Mouse (Mus musculus): ENCODE data around the gene Ttll5.

The Ttll5 gene

GRCm38 (mm10) chr12:85824438-85825264 lies at the start of gene Ttll5, which contains the start of gene Erg28:
Gene Ttll5, plus strand, starts transcription at chr12:85824659.
Gene Erg28, minus strand, starts transcription at chr12:85824550.
- peak; percentile 95 for DNase-seq

- DNase-seq = no peak
Measured at GRCm38 (mm10) chr12:85778962-85779361, 45.5 kb upstream of the Ttll5 start.

DNA sequence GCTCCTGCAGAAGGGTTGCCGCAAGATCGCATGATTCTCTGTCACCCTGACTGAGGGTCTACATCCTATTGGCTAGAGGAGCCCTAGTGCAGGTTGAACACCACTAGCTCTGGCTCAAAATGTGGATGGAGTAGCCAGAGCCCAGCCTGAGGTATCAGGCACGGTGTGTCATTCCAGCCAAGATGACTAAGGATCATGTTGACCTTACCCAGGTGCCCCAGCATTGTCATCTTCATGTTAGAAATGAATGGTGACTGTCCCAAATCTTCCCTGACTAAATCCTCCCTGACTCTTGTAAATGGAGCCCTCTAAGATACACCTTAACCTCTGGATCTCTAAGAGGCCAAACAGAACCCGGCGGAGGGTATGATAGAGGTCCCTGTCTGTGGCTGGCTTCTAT lies 44.8 kb upstream of the Ttll5 start:
- DNase-seq = no peak

GRCm38 (mm10) chr12:85781606-85782005 lies 42.9 kb upstream of the Ttll5 start:
- DNase-seq = no peak

GRCm38 (mm10) chr12:85784916-85785815 lies 39.3 kb upstream of the Ttll5 start:
- no peak for DNase-seq

- no peak for DNase-seq
Measured at GRCm38 (mm10) chr12:85792158-85792557, 32.3 kb upstream of the Ttll5 start.

DNA sequence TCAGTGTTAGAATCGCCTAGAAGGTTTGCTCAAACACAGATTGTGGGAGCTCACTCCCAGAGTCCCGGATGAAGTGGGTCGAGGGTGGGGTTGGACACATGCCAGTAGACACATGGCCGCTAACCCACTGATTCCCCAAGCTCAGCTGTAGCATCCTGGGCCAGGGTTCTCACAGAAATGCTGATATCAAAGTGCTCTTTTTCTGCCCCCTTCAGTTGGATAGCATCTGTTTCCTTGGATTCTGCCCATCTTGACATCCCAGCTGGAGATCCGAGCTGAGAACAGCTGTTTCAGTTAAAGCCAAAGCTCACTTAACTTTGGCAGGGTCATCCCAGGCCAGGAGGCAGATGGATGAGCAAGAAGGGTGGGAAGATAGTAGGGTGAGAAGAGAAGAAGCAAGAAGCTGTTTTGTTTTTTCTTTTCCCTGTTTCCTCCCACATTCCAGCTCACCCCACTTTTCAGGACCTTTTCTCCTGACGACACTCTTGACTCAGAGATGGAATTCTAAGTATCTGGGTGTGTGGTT lies 31.6 kb upstream of the Ttll5 start:
- DNase-seq = no peak

- no peak for DNase-seq
Measured at GRCm38 (mm10) chr12:85794094-85794493, 30.4 kb upstream of the Ttll5 start.

DNA sequence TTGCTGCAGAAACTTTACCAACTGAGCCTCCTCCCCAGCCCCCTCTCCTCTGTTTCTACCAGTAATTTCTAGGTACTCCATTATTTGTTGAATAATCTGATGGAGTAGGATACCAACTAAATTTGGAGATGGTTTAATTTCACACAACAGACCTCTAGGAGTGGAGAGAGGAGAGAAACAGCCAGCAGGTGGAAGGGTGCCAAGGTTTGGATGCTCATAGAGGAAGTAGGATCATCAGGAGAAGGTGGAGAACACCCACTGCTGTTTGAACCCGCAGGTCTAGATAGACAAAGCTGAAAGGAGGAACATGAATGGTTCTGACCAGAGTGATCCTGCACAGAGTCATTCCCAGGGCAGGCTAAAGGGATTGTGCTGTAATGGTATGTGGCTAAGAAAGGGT lies 28.9 kb upstream of the Ttll5 start:
- no peak for DNase-seq

DNA sequence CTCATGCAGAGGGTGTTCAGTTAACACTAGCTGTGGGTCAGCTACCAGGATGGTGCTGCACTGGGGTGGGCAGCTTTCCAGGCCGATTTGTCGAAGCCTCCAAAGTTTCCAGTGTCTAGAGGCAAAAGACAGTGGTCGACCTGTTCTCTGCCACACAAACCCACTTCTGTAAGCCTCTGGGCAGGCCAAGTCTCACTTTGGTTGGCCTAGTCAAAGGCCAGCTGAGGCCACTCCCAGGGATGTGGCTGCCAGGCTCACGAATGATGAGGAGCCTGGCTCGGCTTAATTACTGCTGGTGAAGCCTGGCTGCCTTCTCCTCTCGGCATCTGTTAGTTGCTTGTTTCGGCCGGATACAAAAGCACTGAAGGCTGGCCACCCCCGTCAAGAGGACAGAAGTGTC lies 24.4 kb upstream of the Ttll5 start:
- no peak for DNase-seq

DNA sequence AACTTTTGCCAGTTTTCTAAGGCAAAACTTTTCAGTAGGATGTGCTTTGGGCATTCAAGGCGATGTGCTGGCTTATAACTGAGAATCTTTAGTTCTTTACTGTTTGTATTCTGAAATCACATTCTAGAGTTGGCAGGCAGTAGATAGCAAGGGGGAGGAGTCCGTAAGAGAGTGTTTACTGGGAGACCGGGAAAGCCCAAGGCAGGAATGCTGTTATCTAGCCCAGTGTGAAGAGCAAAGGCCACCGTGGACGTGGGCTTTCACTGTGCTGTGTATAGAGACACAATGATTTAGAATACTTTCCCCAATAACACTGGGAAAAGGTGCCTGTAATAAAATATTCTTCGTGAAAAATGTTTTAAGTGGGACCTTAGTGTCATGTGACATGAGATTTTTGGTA lies 14.7 kb upstream of the Ttll5 start:
- DNase-seq = no peak

DNA sequence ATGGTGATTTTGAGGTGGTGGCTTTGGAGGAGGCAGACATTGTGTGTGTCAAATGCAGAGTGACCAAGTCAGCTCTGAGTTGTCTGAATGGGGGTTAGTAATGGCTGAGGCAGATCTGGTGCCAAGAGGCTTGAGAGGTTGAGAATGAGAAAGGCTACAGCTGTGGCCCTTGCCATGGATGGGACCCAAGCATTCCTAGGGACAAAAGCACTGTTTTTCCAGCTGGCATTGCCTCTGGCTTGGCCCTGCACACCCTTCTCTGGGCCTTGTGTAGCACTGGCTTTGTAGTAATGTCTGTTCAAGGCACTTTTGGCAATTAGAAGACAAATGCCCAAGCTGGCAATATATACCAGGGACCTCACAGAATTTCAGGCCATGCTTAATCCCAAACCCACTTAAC lies 13.5 kb upstream of the Ttll5 start:
- no peak for DNase-seq

DNA sequence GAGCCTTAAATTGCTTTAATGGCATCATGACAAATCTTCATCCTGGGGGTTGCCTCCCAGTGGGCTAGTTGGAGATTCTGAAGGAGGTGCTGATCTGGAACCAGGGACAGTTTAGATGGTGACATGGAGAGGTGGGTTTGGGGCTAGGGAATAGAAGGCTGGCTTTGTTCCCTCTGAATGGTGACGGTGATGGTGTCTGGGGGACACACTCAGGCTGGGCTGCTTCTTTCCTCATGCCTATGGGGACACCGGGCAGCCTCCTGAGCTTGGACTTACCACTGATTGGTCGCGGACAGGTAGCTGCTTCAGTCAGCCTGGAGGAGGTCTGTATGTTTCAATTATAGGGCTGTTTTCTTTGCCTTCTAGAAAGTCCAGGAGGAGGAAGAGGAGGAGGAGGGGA lies 12.8 kb upstream of the Ttll5 start:
- no peak for DNase-seq

DNA sequence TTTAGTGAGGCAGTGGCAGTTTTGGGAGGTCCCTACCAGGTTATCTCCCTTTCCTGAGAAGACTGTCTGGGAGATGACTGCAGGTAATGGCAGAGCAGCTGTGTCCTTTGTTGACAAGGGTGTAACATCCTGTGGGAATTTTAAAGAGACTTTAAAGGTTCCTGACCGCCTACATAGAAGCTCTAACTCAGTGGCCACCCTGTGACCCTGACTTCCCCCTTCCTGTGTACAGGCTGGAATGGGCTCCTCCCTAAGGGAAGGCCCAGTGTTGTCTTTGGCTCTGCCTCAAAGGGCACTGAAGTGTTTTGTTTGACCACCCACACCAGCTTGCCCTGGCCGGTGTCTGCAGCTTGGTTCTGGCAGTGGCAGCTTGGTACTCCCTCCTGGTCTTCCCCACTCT lies 10.9 kb upstream of the Ttll5 start:
- no peak for DNase-seq

- peak; percentile 10 for DNase-seq
Measured at GRCm38 (mm10) chr12:85822051-85822450, 2.4 kb upstream of the Ttll5 start.

DNA sequence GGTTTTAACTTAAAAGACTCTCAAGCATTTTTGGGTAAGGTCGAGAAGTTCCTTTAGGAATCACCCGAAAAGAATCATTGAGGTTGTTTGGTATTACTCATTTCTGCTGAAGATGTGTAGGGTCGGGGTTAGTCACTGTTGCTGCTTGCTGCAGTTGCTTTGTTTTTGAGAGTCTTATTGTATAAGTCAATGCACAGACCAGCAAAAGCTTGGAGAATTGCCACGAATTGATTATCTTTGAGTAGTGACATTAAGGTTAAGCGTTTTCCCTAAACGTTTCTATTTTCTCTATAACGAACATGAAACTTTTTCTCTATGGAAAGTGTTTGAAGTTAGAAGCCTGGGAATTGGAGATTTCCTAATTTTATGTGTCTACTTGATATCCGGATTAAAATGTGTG lies 902 bp downstream of the Ttll5 start:
- DNase-seq = no peak

GRCm38 (mm10) chr12:85825822-85826221 lies 1.4 kb downstream of the Ttll5 start:
- DNase-seq = no peak

GRCm38 (mm10) chr12:85828856-85829255 lies 4.4 kb downstream of the Ttll5 start:
- DNase-seq = no peak

- DNase-seq = no peak
Measured at GRCm38 (mm10) chr12:85829866-85830265, 5.4 kb downstream of the Ttll5 start.

DNA sequence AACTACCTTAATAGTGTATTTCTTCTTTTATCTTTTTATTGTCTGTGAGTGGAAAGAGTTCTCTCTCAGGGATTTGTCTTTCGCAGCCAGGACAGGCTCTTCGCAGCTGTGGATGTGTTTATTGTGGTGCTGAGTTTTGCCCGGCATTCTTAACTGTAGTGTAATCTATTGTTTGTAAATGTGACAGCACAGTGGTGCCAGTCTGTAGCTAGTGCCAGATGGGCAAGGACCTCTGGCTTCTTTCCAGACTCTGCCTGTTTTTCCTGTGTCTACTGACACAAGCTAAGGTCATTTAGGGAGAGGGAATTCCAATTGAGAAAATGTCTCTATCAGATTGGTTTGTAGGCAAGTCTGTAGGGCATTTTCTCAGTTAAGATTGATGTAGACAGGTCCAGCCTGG lies 6.2 kb downstream of the Ttll5 start:
- DNase-seq = no peak

DNA sequence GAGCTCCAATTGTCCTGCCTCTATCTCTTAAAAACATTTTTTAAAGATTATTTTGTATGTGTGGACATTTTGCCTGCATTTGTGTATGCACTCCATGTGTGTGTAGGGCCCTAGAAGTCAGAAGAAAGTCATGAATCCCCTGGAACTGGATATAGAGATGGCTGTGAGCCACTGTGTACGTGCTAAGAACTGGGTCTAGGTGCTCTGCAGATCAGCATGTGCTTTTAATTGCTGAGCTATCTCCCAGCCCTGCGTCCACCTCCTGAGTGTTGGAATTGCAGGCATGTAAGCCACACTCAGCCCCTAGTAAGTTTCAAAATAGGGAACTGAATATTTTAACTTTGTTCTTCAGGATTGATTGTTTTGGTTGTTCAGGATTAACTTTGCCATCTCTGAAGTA lies 10.1 kb downstream of the Ttll5 start:
- DNase-seq = no peak

DNA sequence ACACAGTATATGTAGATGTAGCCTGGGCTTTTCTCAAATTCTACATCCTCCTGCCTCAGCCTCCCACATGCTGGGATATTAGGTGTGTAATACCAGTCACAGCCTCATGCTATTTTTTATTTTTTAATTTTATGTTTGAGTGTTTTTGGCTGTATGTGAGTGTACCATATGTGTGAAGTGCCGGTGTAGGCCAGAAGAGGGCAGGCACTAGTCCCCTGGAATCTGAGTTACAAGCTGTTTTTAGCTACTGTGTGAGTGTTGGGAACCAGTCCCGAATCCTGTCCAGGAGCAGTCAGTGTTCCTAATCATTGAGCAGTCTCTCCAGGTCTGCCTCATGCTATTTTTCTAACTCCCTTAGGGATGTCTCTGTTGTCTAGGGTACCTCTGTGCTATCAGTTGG lies 13.3 kb downstream of the Ttll5 start:
- DNase-seq = no peak

DNA sequence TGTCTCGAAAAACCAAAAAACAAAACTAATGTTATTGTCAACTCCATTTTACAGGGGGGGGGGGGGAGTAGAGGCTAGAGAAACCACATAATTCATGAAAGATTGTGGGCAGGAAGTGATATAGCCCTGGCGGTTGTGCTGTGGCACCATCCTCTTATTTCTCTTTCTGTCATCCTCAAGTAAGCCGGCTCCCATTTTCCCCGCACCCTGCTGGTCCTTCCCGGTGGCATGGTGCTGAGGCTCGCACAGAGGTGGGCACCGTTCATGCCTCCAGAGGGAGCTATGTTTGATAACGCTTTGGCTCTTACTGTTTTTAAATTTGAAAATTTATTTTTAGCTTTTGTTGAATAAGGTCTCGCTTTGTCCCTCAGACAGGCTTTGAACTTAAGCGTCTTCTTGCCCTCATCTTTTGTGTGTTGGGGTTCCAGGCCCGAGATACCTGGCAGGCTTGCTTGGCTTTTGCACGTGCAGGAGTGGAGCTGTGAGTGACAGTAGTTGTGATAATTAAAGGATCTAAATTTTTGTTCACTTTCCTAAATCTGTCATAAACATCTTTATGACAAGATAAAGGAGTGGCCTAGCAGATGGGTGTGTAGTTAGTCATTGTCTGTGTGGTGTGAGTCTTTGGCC lies 15.0 kb downstream of the Ttll5 start:
- DNase-seq = peak; percentile 61
